Mouse (Mus musculus) forebrain, embryonic 11.5 days (tissue): ENCODE results near the gene Ncf2. TPM values are rescaled to one million over a fixed set of nuclear protein-coding genes. Genes with fewer than 3 reads are reported as not detected.

Experiments
- ATAC-seq: fragments of 200-750 bp; cut with Nextera tagmentation; replicated peaks from 2 replicates; pipeline ENCODE4 v1.8.0; 2017; ENCODE audit warnings: moderate TSS enrichment; ENCODE audit not compliant: low FRiP score
- DNase-seq: peaks from one replicate; pipeline ENCODE4 v3.0.0-alpha.2; 2017; ENCODE audit warnings: low spot score
- H3K27ac ChIP-seq: fragments of 300-500 bp; sonication (generic); 2 replicates; pipeline ENCODE4 v1.5.1; 2014; ENCODE audit warnings: low read depth, low read length
- H3K27me3 ChIP-seq: fragments of 300-500 bp; sonication (generic); 2 replicates; pipeline ENCODE4 v1.6.1; 2014; ENCODE audit warnings: mild to moderate bottlenecking, low read length, mixed read lengths; ENCODE audit not compliant: control insufficient read depth, insufficient read depth
- H3K36me3 ChIP-seq: fragments of 300-500 bp; sonication (generic); 2 replicates; pipeline ENCODE4 v1.6.1; 2014; ENCODE audit warnings: mild to moderate bottlenecking, low read length, moderate library complexity, mixed read lengths; ENCODE audit not compliant: control insufficient read depth, insufficient read depth
- H3K4me1 ChIP-seq: fragments of 300-500 bp; sonication (generic); replicated peaks from 2 replicates; pipeline ENCODE4 v1.6.1; 2014; ENCODE audit warnings: low read length, mixed read lengths; ENCODE audit not compliant: control insufficient read depth, insufficient read depth
- H3K4me2 ChIP-seq: fragments of 300-500 bp; sonication (generic); 2 replicates; pipeline ENCODE4 v1.6.1; 2014; ENCODE audit warnings: low read depth, mild to moderate bottlenecking, low read length, moderate library complexity, mixed read lengths; ENCODE audit not compliant: severe bottlenecking
- H3K4me3 ChIP-seq: fragments of 300-500 bp; sonication (generic); 2 replicates; pipeline ENCODE4 v1.5.1; 2014; ENCODE audit warnings: low read depth, low read length
- H3K9ac ChIP-seq: fragments of 300-500 bp; sonication (generic); 2 replicates; pipeline ENCODE4 v1.6.1; 2014; ENCODE audit warnings: low read length
- H3K9me3 ChIP-seq: fragments of 300-500 bp; sonication (generic); 2 replicates; pipeline ENCODE4 v1.6.1; 2016; ENCODE audit warnings: low read length, mixed read lengths; ENCODE audit not compliant: control insufficient read depth
- WGBS: fragments of 180-500 bp; shearing (Covaris S2); extraction: QIAGEN DNeasy Blood & Tissue Kit; methylation state at CpG from one replicate; pipeline ENCODE4 v1.1.7; 2014; 5-methylcytosine and 5-hydroxymethylcytosine counted together
- polyA plus RNA-seq: library from polyadenylated mRNA; unstranded; fragments of >200 nt; fragmentation: Nextera tagmentation; extraction: Ambion mirVana; gene quantifications from 2 replicates; pipeline ENCODE4 v1.2.1, GENCODE M21; 2014

Ncf2 gene
- polyA plus RNA-seq, 1 experiment from 2014 or later = 2.5 TPM

DNA sequence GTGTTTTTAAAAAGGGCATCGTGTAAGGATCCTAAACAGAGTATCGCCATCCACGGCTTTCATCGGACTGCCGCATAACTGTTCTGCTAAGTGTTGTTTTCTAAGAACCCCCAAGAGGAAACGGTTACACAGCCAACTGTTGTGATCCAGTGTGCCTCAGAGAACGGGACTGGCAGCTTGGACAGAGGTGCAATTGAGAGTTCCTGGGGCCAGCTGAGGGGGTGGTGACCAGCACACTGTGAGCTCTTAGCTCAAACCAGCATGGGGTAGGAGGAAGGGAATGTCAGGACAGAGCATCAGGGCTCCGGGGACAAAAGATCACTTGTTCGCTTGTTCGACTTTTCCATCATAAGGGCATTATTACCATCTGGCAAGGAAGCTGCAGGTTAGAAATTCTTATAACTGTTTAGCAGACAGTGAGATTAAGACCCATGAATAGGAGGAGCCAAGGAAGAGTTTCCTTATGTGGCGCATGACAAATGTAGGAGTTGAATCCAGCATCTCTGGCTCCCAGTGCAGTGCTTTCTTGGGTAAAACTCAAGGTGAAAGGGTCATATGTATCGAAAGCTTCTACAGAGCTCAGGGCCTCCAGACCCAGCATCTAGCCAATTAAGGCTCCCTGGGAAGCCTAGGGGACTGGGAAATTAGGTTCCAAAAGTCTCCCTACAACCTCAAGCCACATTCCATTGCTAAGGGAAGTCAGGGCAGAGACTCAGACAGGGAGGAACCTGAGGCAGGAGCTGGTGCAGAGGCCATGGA is 7.1 kb upstream of the Ncf2 start:
- DNase-seq = no peak
- Histone ChIP-seq H3K4me1 (peaks cover 13% of the 10 kb centered on the region), H3K27ac (no peak overlapping the region), H3K9me3 (no peaks in the 10 kb centered on the region; the same call in 1 of the 2 replicates), H3K9ac (0 out of 2 replicates have a peak overlapping the region, but pooled peaks have one; percentile 2), H3K4me2 (no peak overlapping the region; the same call in none of the 2 replicates), H3K4me3 (no peak overlapping the region), H3K27me3 (no peaks in the 10 kb centered on the region), H3K36me3 (no peaks in the 10 kb centered on the region)
- peak; percentile 42 for ATAC-seq
- 12% methylated on average over 12 of the region's 12 CpGs for WGBS

DNA sequence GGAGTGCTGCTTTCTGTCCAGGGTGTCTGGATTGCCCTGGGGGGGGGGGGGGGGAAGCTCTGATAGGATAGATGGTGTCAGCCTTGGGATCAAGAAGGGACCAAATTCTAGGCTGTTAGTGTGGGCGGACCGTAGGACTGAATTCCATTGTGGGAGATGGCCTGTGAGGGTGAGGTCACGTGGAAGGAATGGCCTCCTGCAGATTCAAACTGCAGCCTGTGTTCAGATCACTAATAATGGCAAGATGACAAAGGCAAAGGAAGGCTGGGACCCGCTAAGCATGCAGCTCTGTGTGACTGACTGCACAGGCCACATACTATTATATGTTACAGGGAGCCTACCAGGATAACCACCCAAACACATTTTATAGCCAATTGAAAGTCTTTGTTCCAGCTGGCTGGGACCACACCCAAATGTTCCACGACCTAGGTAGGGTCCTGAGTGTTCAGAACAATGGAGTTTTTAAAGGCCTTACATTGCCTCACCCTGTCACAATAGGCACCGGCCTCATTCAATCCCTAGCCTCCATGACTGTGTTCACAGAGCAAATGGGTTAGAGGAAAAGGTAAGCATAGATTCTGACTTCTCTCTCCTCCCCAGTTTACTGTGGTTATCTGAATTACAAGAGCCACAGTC is 6.4 kb upstream of the Ncf2 start:
- Histone ChIP-seq H3K4me3 (no peak overlapping the region), H3K27ac (no peak overlapping the region), H3K4me2 (no peak overlapping the region), H3K9ac (no peak overlapping the region), H3K36me3 (no peaks in the 10 kb centered on the region), H3K4me1 (peaks cover 13% of the 10 kb centered on the region), H3K9me3 (no peaks in the 10 kb centered on the region; the same call in 1 of the 2 replicates), H3K27me3 (no peaks in the 10 kb centered on the region)
- 12% methylated on average over 6 of the region's 6 CpGs for WGBS
- ATAC-seq (peak; percentile 57), DNase-seq (no peak)

DNA sequence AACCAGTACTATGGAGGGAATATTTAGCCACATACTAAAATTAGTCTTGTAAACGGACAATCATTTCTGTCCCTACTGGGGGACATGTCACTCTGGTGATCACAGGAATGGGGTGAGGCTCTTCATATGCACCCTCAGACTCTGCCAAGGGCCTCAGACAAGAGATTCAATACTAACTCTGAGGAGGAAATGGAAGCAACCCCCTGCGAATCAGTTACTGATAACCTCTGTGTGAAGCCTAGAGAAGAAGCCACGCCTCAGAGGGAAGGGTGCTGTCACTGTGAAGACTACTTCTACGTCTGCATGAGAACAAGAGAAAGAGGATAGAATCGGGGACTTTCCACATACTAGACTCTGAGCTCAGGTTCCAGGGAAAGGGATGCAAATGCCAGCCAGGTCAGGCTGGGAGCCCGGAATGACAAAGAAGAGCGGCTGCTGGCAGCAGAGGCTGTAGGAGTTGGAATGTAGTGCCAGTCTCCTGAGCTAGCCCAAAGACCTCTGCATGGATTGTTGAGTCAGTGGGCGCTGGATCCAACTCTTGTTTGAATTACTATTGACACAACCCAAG is 4.2 kb upstream of the Ncf2 start:
- WGBS = 77% methylated on average over 8 of the region's 8 CpGs
- H3K4me2 ChIP-seq = no peak overlapping the region
- H3K9me3 ChIP-seq = no peaks in the 10 kb centered on the region; the same call in 1 of the 2 replicates
- H3K27ac ChIP-seq = no peak overlapping the region
- no peaks in the 10 kb centered on the region for H3K27me3 ChIP-seq
- DNase-seq (no peak), ATAC-seq (no peak)
- no peak overlapping the region for H3K4me3 ChIP-seq
- no peak overlapping the region for H3K9ac ChIP-seq
- H3K36me3 ChIP-seq = no peaks in the 10 kb centered on the region
- H3K4me1 ChIP-seq = peaks cover 13% of the 10 kb centered on the region

DNA sequence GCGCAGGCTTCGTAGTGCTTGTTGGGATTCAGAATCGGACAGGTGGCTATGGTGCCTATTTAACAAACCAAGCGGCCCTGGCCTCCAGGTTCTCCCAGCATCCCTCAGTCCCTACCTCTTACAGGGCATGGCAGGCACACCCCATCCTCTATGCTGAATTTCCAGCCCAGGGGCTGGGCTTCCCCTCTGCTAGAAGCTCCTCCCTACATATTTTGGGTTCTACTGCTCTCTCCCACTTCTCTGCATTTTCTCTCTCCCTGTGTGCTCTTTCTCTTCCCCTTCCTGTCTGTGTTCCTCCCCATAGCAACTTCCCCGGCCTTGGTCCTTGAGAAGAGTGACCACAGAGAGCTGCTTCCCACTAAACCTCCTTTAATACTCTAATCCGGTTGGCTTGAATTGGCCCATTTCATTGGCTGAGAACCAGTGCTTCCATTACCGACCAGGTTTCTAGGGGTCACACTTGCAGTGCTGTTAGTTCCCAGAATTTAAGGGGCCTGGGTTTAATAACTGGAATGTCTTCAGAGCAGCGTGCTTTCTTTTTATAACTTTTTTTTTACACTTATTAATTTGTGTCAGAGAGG is 3.2 kb upstream of the Ncf2 start:
- Histone ChIP-seq H3K4me2 (no peak overlapping the region), H3K27me3 (no peaks in the 10 kb centered on the region), H3K27ac (no peak overlapping the region), H3K36me3 (no peaks in the 10 kb centered on the region), H3K4me1 (peaks cover 13% of the 10 kb centered on the region), H3K4me3 (no peak overlapping the region), H3K9me3 (no peaks in the 10 kb centered on the region; the same call in 1 of the 2 replicates), H3K9ac (no peak overlapping the region)
- WGBS = 82% methylated on average over 8 of the region's 8 CpGs
- ATAC-seq (no peak), DNase-seq (no peak)

DNA sequence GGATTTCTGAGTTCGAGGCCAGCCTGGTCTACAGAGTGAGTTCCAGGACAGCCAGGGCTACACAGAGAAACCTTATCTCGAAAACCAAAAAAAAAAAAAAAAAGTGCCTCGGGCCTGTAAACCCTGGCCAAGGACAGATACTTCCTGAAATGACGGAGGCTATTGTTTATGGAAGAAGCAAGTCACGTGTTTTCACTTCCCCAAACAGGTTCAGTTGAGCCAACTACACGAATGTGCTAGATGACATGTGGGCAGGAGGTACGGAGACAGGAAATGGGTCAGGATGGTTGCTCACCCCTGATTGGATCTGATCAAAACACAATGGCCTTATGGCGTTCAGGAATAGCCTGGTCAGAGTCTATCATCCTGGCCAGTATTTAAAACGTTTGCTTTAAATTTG is 1.9 kb upstream of the Ncf2 start:
- Histone ChIP-seq H3K4me1 (peaks cover 6% of the 10 kb centered on the region), H3K27ac (no peak overlapping the region), H3K9me3 (no peaks in the 10 kb centered on the region), H3K27me3 (no peaks in the 10 kb centered on the region), H3K4me3 (no peak overlapping the region), H3K9ac (no peak overlapping the region), H3K4me2 (no peak overlapping the region), H3K36me3 (no peaks in the 10 kb centered on the region)
- DNase-seq (no peak), ATAC-seq (no peak)
- 83% methylated on average over 9 of the region's 9 CpGs for WGBS

DNA sequence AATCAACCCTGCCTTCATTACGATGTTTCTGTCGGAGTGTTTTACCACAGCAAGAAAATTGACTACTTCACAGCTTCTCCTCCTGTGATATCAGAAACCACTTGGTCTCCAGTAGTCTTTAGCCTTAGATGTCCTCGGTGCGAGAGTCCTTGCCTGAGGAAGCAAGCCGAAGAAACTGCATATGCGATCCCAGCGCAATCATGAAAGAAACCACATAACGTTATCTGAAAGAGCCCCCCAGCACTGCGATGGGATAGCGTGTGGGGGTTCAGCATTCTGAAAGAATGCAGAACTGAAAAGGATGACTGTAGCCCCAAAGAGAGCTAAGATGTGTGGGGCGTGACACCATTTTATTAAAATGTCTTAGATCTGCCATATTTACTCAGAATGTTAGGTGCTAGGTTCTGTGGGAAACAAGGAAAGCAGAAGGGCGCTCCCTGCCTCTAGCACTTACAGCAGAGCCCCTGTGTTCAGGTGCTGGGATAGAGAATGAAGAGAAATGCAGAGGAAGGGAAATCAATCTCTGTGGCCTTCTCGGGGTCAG is 711 bp downstream of the Ncf2 start:
- DNase-seq (no peak), ATAC-seq (no peak)
- H3K9ac ChIP-seq = no peak overlapping the region
- no peaks in the 10 kb centered on the region for H3K36me3 ChIP-seq
- H3K9me3 ChIP-seq = no peaks in the 10 kb centered on the region
- no peaks in the 10 kb centered on the region for H3K4me1 ChIP-seq
- H3K4me3 ChIP-seq = no peak overlapping the region
- H3K27me3 ChIP-seq = no peaks in the 10 kb centered on the region
- WGBS = 90% methylated on average over 13 of the region's 13 CpGs
- no peak overlapping the region for H3K4me2 ChIP-seq
- no peak overlapping the region for H3K27ac ChIP-seq

GRCm38 (mm10) chr1:152804907-152805306 is 4.9 kb downstream of the Ncf2 start:
- Histone ChIP-seq H3K4me2 (no peak overlapping the region), H3K9me3 (no peaks in the 10 kb centered on the region), H3K4me3 (no peak overlapping the region), H3K4me1 (no peaks in the 10 kb centered on the region), H3K36me3 (no peaks in the 10 kb centered on the region), H3K27ac (no peak overlapping the region), H3K9ac (no peak overlapping the region), H3K27me3 (no peaks in the 10 kb centered on the region)
- DNase-seq (no peak), ATAC-seq (no peak)
- WGBS = 91% methylated on average over 6 of the region's 6 CpGs

DNA sequence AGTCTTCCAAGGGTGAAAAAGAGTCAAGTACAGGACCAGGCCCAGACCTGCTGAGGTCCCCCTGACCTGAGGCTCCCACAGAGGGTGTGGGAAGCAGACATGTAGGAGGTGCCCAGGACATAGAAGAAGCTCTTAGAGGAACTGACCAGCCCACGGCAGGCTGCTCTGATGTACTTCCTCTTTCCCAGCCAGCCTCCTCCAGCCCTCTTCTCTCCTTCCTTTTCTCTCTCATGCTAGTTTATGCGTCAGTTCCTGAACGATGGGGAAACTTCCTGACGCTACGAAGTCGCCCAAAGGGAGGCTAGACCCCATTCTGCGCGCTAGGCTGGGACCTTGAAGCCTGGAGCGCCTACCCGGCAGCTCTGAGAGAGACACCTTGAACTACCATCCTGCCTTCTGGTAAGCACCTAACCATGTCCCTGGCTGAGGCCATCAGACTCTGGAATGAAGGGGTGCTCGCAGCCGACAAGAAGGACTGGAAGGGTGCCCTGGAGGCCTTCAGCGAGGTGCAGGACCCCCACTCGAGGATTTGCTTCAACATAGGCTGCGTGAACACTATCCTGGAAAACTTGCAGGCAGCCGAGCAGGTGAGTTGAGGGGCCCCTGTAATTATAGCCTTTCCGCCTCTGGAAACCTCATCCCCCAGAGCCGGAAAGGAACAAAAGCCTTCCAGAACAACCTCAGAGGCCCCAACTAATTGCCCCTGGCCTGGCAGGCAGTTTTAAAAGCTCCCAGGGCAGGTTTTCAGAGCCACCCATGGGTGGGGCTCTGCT is 7.8 kb downstream of the Ncf2 start:
- no peak for ATAC-seq
- Histone ChIP-seq H3K27me3 (no peaks in the 10 kb centered on the region), H3K9me3 (no peaks in the 10 kb centered on the region), H3K4me1 (peaks cover 4% of the 10 kb centered on the region; the same call in 1 of the 2 replicates), H3K27ac (no peak overlapping the region), H3K9ac (no peak overlapping the region), H3K4me2 (no peak overlapping the region), H3K36me3 (no peaks in the 10 kb centered on the region), H3K4me3 (no peak overlapping the region)
- no peak for DNase-seq
- 71% methylated on average over 18 of the region's 18 CpGs for WGBS
